In genomic region chr8:17587261-17587861, GRCm38 (mm10) we compare ENCODE assay signal across 21 mouse cellular contexts.
A peak's percentile ranks its signal among the peaks of the same experiment; 100 is the strongest.
DNase-seq lines count a peak whose midpoint lies in the region; ATAC-seq and TF ChIP-seq lines count a peak whose summit lies in the region.
"Had no signal": no experiment of that assay in that cellular context is flagged by ENCODE, and none has a peak within 500 bp of the region (broad histone marks: within the 10 kb centered on the region; RNA-seq: fewer than 3 reads in every experiment).

No protein-coding gene starts in this region.

- no peak overlapping the region for H3K4me3 ChIP-seq in midbrain, postnatal 0 days (ENCODE audit: low read depth, low read length)
- no peak overlapping the region for H3K4me3 ChIP-seq in midbrain, embryonic 10.5 days
- H3K4me3 ChIP-seq in forebrain, embryonic 12.5 days (replicated peaks): no peak overlapping the region
- H3K4me3 ChIP-seq in liver, embryonic 11.5 days (ENCODE audit: low read depth, low read length): no peak overlapping the region
- H3K4me3 ChIP-seq: embryonic facial prominence, embryonic 10.5 days; gastrocnemius, adult 2 months; heart, embryonic 12.5 days; kidney, embryonic 15.5 days had no signal

- no peaks in the 10 kb centered on the region for H3K36me3 ChIP-seq in midbrain, postnatal 0 days (ENCODE audit: insufficient read depth, low read length)
- H3K36me3 ChIP-seq in midbrain, embryonic 10.5 days: no peaks in the 10 kb centered on the region
- no peaks in the 10 kb centered on the region for H3K36me3 ChIP-seq in forebrain, embryonic 12.5 days (replicated peaks)
- no peaks in the 10 kb centered on the region for H3K36me3 ChIP-seq in liver, embryonic 11.5 days (ENCODE audit: control insufficient read depth, insufficient read depth, low read length)
- H3K36me3 ChIP-seq: embryonic facial prominence, embryonic 10.5 days; heart, embryonic 12.5 days; kidney, embryonic 15.5 days had no signal

- POLR2A ChIA-PET in Patski (lab: Charles Lee): no interaction called here

- 50% methylated on average over 5 of the region's 5 CpGs for WGBS in midbrain, postnatal 0 days
- 70% methylated on average over 5 of the region's 5 CpGs for whole genome bisulfite sequencing in midbrain, embryonic 10.5 days
- WGBS in forebrain, embryonic 12.5 days: 18% methylated on average over 5 of the region's 5 CpGs
- WGBS in liver, embryonic 11.5 days: 72% methylated on average over 5 of the region's 5 CpGs

- no peak overlapping the region for H3K4me2 ChIP-seq in midbrain, postnatal 0 days (ENCODE audit: low read depth, low read length, poor library complexity, severe bottlenecking)
- no peak overlapping the region for H3K4me2 ChIP-seq in forebrain, embryonic 12.5 days
- no peak overlapping the region for H3K4me2 ChIP-seq in liver, embryonic 11.5 days
- H3K4me2 ChIP-seq: heart, embryonic 12.5 days; kidney, embryonic 15.5 days; midbrain, embryonic 11.5 days had no signal

- H3K9ac ChIP-seq in midbrain, postnatal 0 days (replicated peaks; ENCODE audit: low read length, poor library complexity, severe bottlenecking): no peak overlapping the region
- no peak overlapping the region for H3K9ac ChIP-seq in forebrain, embryonic 12.5 days
- H3K9ac ChIP-seq in liver, embryonic 11.5 days (ENCODE audit: low read depth, low read length): no peak overlapping the region
- H3K9ac ChIP-seq: heart, embryonic 12.5 days; kidney, embryonic 15.5 days; liver, postnatal 0 days had no signal

- CTCF ChIA-PET in Patski (lab: Charles Lee): interaction anchor here (1.4 kb wide), 1 partner anchor 10 kb away, joined by 3 read pairs; no protein-coding TSS in a partner anchor

- H3K27me3 ChIP-seq in midbrain, postnatal 0 days (ENCODE audit: insufficient read depth, low read length): no peaks in the 10 kb centered on the region
- no peaks in the 10 kb centered on the region for H3K27me3 ChIP-seq in midbrain, embryonic 10.5 days (ENCODE audit: low read depth, poor library complexity, severe bottlenecking)
- no peaks in the 10 kb centered on the region for H3K27me3 ChIP-seq in Patski
- H3K27me3 ChIP-seq in forebrain, embryonic 12.5 days: no peaks in the 10 kb centered on the region
- no peaks in the 10 kb centered on the region for H3K27me3 ChIP-seq in liver, embryonic 11.5 days (replicated peaks; ENCODE audit: control insufficient read depth, insufficient read depth, low read length)
- H3K27me3 ChIP-seq: heart, embryonic 12.5 days; kidney, embryonic 15.5 days had no signal

- no peak for ATAC-seq in midbrain, postnatal 0 days (ENCODE audit: low FRiP score)
- peak; percentile 86 for ATAC-seq in Patski
- ATAC-seq in forebrain, embryonic 12.5 days (ENCODE audit: low FRiP score): peak; percentile 83
- ATAC-seq in liver, embryonic 11.5 days (replicated peaks; ENCODE audit: low FRiP score): no peak
- ATAC-seq: liver, postnatal 0 days; lung, postnatal 0 days had no signal

- DNase-seq in midbrain, postnatal 0 days (ENCODE audit: low spot score): peak; percentile 21
- no peak for DNase-seq in midbrain, embryonic 10.5 days (ENCODE audit: low spot score)
- peak; percentile 57 for DNase-seq in Patski (ENCODE audit: low read depth, low spot score)
- DNase-seq in liver, embryonic 11.5 days (ENCODE audit: low spot score): no peak
- no peak for DNase-seq in gastrocnemius, postnatal 4 days (ENCODE audit: low spot score in 2 of 2)
- DNase-seq in frontal cortex, postnatal 10 days (ENCODE audit: low spot score in 2 of 2): no peak
- DNase-seq: adrenal gland, postnatal 14 days; B cell, adult 2 months; cerebellum, adult 9-10 months; gastrocnemius, adult 2 months; kidney, adult 11 months; liver, postnatal 0 days; right cerebral cortex, postnatal 25 days; spleen, adult 18-20 months had no signal

- H3K4me1 ChIP-seq in midbrain, postnatal 0 days (ENCODE audit: insufficient read depth, low read length): no peaks in the 10 kb centered on the region
- no peaks in the 10 kb centered on the region for H3K4me1 ChIP-seq in midbrain, embryonic 10.5 days
- no peaks in the 10 kb centered on the region for H3K4me1 ChIP-seq in forebrain, embryonic 12.5 days
- no peaks in the 10 kb centered on the region for H3K4me1 ChIP-seq in liver, embryonic 11.5 days (replicated peaks; ENCODE audit: control insufficient read depth, insufficient read depth, low read length)
- H3K4me1 ChIP-seq: embryonic facial prominence, embryonic 10.5 days; heart, embryonic 12.5 days; kidney, embryonic 15.5 days had no signal

- TF ChIP-seq CTCF in midbrain, postnatal 0 days (IDR thresholded peaks at IDR 0.05): no peak
- TF ChIP-seq CTCF in Patski (IDR thresholded peaks at IDR 0.05): no peak

- no peak overlapping the region for H3K27ac ChIP-seq in midbrain, postnatal 0 days (ENCODE audit: low read depth, low read length)
- H3K27ac ChIP-seq in midbrain, embryonic 10.5 days (replicated peaks): no peak overlapping the region
- H3K27ac ChIP-seq in forebrain, embryonic 12.5 days: peak overlapping the region; percentile 61; the same call in 1 of the 2 replicates
- no peak overlapping the region for H3K27ac ChIP-seq in liver, embryonic 11.5 days (ENCODE audit: low read depth, low read length)
- H3K27ac ChIP-seq: embryonic facial prominence, embryonic 10.5 days; gastrocnemius, adult 2 months; kidney, embryonic 15.5 days; macrophage had no signal

- in situ Hi-C loops in Patski (cut with MboI; ENCODE audit: low pct_unique_long_range_greater_than_20kb): loop anchor here (25.0 kb wide), 1 partner anchor 975 kb away; no protein-coding TSS in a partner anchor

- no peaks in the 10 kb centered on the region for H3K9me3 ChIP-seq in midbrain, postnatal 0 days (ENCODE audit: low read length)
- H3K9me3 ChIP-seq in midbrain, embryonic 10.5 days (replicated peaks): no peaks in the 10 kb centered on the region
- H3K9me3 ChIP-seq in forebrain, embryonic 12.5 days: no peaks in the 10 kb centered on the region
- H3K9me3 ChIP-seq in liver, embryonic 11.5 days (ENCODE audit: control insufficient read depth, low read length): no peaks in the 10 kb centered on the region
- H3K9me3 ChIP-seq: embryonic facial prominence, embryonic 10.5 days; heart, embryonic 12.5 days; kidney, embryonic 15.5 days had no signal

Comparison
In these comparisons a context has a peak if more than half of its experiments do, and no peak if none do; other contexts are left out.
1. DNase-seq: peak in midbrain, postnatal 0 days (single experiment) and Patski (single experiment); none in midbrain, embryonic 10.5 days (single experiment), liver, embryonic 11.5 days (single experiment), gastrocnemius, postnatal 4 days (0 of 2) and frontal cortex, postnatal 10 days (0 of 2).
2. ATAC-seq: peak in Patski (single experiment) and forebrain, embryonic 12.5 days (single experiment); none in midbrain, postnatal 0 days (single experiment) and liver, embryonic 11.5 days (single experiment).